Mouse (Mus musculus): Measurements from ENCODE around the gene Cpeb4. TPM values are rescaled to one million over a fixed set of nuclear protein-coding genes. Genes with fewer than 3 reads are reported as not detected.
"Not testable (repeated sequence)": the region's sequence is repeated elsewhere in the genome, so short reads cannot be mapped to it uniquely, and the experiment has no call there.

The Cpeb4 gene
- total RNA-seq, 2 experiments from 2014 or later, result 86.7 to 102 TPM

GRCm38 (mm10) chr11:31845111-31845510 lies 26.9 kb upstream of the Cpeb4 start:
- DNase-seq, result not testable (repeated sequence)

DNA sequence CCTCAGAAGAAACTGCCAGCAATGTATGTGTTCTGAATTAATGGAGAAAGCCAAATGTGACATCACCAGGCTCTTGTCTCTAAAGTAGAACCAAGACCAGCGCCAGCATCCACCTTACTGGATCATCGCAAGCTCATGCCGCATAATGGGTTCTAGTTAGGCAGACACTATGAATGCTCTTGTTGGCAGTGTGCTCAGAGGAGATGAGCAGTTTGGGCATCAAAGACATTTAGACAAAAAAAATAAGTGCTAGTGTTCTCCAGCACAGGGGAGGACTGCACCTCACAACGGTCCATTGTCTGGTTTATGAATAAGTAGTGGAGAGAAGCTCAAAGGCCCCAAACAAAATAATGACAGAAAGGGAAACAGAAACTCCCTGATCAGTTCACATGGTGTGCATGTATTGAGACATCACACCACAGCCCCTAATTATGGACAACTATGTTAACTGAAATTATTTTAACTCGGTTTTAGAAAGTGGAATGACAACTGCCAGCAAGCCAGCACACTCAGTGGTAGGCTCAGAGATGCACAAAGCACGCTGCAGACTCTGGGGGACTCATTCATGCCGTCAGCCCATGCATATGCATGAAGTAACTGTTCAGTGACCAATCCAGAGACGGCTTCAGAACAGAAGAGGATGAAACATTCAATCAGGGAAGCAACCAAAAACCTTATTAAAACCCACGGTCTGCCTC lies 25.1 kb upstream of the Cpeb4 start:
- no peak for DNase-seq
- intact Hi-C loops (cut with DNase I), result no loop called here

More at GRCm38 (mm10) chr11:31845111-31845510, 26.9 kb upstream of the Cpeb4 start:
- intact Hi-C loops (cut with DNase I), result not testable (repeated sequence)

GRCm38 (mm10) chr11:31847469-31847805 lies 24.6 kb upstream of the Cpeb4 start:
- DNase-seq, result no peak
- intact Hi-C loops (cut with DNase I), result no loop called here

- intact Hi-C loops (cut with DNase I), result no loop called here
- no peak for DNase-seq
These were observed 23.3 kb upstream of the Cpeb4 start for GRCm38 (mm10) chr11:31848725-31849124.

DNA sequence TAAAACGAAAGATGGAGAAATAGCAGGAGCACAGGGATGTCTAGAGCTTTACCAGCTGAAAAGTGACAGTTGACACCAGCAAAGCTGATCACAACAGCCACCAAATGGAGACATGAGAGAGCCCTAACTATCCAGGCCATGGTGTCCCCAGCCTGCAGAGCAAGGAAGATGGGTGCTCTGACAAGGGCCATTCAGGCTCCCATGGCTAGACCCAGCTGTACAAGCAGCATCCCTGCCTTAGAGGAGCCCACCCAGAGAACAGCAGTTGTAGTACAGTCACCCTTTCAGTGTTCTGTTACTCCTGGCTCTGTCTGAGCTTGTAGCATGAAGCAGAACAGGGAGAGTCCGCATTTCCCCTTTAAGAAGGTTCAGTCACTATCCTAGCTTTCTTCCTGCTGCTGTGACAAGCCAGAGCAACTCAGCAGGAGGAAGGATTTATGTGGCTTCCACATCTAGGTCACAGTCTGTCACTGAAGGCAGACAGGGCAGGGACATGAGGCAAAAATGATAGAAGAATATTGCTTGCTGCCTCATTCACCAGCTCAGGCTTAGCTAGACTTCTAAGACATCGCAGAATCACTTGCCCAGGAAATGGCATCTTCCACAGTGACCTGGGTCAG lies 21.7 kb upstream of the Cpeb4 start:
- no peak for DNase-seq
- intact Hi-C loops (cut with DNase I), result loop anchor here (5.0 kb wide), 1 partner anchor 173 kb away; no protein-coding TSS in a partner anchor

DNA sequence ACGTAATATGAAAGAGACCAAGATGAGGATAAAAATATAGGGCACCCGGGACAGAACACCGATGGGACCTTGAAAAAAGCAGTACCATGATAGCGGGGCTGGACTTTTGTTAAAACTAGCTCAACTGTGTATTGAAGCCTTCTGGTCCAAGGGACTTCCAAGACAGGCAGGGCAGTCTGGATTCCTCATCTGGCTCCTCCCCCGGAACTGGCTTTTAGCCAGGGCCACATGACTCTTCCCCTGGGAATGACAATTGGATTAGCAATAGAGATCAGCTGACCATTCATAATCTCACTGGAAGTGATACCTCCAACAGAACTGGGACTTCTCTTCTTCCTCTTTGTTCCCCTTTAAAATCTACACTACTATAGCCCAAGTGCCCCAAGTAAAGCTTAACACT lies 21.0 kb upstream of the Cpeb4 start:
- intact Hi-C loops (cut with DNase I), result loop anchor here (5.0 kb wide), 1 partner anchor 174 kb away; no protein-coding TSS in a partner anchor
- DNase-seq, result peak; percentile 74 to 77

- intact Hi-C loops (cut with DNase I), result loop anchor here (5.0 kb wide), 1 partner anchor 175 kb away; no protein-coding TSS in a partner anchor
- DNase-seq, result no peak
These were observed 20.1 kb upstream of the Cpeb4 start for GRCm38 (mm10) chr11:31851702-31852560.

- intact Hi-C loops (cut with DNase I), result loop anchor here (5.0 kb wide), 1 partner anchor 178 kb away; no protein-coding TSS in a partner anchor
- no peak for DNase-seq
These were observed 17.1 kb upstream of the Cpeb4 start for GRCm38 (mm10) chr11:31854955-31855354.

GRCm38 (mm10) chr11:31857479-31857878 lies 14.5 kb upstream of the Cpeb4 start:
- DNase-seq, result no peak
- intact Hi-C loops (cut with DNase I), result no loop called here

DNA sequence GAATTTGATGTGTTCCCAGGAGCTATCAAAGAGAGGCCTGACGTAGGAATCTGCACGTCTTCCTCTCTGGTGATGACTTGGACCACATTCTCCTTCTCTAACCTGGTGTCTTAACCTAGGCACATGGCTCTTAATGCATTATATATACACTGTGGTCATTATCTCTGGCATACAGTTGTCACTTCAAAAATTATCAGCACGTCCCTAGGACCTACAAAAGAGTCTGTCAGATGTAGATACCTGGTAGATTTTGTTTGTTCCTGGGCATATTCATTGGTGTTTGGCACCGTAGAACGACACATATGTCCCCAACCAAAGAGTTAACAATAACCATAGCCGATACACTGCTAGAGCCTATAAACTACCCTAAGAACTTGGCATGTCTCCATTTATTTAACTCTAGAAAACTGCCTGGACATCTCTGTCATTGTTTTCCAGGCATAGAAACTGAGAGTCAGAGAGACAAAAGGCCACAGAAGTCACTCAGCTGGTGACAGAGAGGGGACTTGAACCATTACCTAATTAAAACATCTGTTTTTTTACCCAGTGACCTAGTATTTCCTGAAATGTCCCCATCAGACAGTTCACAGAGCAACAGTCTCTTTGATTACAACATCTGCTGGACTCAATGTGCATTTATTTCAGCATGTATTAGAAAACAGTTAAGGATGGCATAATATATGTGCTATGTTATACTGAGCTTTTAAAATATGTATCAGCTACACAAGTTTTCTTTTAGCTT lies 10.7 kb upstream of the Cpeb4 start:
- DNase-seq, result no peak
- intact Hi-C loops (cut with DNase I), result no loop called here

- no peak for DNase-seq
- intact Hi-C loops (cut with DNase I), result no loop called here
These were observed 4.0 kb upstream of the Cpeb4 start for GRCm38 (mm10) chr11:31867976-31868375.

GRCm38 (mm10) chr11:31870285-31871010 lies 1.6 kb upstream of the Cpeb4 start:
- DNase-seq, result peak; percentile 97
- intact Hi-C loops (cut with DNase I), result loop anchor here (1.0 to 5.0 kb wide), 4 partner anchors 30 to 194 kb away; no protein-coding TSS in a partner anchor

GRCm38 (mm10) chr11:31871135-31871541 lies 873 bp upstream of the Cpeb4 start:
- peak; percentile 51 to 67 for DNase-seq

DNA sequence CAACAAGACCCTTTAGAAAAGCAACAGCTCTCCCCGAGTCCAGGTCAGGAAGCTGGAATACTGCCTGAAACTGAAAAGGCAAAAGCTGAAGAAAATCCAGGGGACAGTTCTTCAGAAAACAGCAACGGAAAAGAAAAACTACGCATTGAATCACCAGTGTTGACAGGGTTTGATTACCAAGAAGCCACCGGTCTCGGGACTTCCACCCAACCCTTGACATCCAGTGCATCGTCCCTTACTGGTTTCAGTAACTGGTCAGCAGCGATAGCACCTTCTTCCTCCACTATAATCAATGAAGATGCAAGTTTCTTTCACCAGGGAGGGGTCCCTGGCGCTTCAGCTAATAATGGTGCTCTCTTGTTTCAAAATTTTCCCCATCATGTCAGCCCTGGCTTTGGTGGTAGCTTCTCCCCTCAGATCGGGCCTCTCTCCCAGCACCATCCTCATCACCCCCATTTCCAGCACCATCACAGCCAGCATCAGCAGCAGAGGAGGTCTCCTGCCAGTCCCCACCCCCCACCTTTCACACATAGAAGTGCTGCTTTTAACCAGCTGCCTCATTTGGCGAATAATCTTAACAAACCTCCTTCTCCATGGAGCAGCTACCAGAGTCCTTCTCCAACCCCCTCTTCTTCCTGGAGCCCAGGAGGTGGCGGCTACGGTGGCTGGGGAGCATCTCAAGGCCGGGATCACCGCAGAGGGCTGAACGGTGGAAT lies 693 bp downstream of the Cpeb4 start:
- intact Hi-C loops (cut with DNase I), result loop anchor here (2.0 to 5.0 kb wide), 2 partner anchors 76 to 160 kb away; no protein-coding TSS in a partner anchor
- DNase-seq, result peak in 1 of 2 experiments; percentile 51

More at GRCm38 (mm10) chr11:31871135-31871541, 873 bp upstream of the Cpeb4 start:
- intact Hi-C loops (cut with DNase I), result loop anchor here (2.0 to 5.0 kb wide), 3 partner anchors 30 to 194 kb away; no protein-coding TSS in a partner anchor

- DNase-seq, result no peak
- intact Hi-C loops (cut with DNase I), result loop anchor here (2.0 to 5.0 kb wide), 2 partner anchors 17 to 162 kb away; no protein-coding TSS in a partner anchor
These were observed 2.1 kb downstream of the Cpeb4 start for GRCm38 (mm10) chr11:31874071-31874470.

- DNase-seq, result no peak
- intact Hi-C loops (cut with DNase I), result no loop called here
These were observed 11.7 kb downstream of the Cpeb4 start for GRCm38 (mm10) chr11:31883671-31884070.

GRCm38 (mm10) chr11:31885765-31886164 lies 13.8 kb downstream of the Cpeb4 start:
- intact Hi-C loops (cut with DNase I), result no loop called here
- DNase-seq, result no peak

GRCm38 (mm10) chr11:31888229-31888628 lies 16.2 kb downstream of the Cpeb4 start:
- DNase-seq, result no peak

GRCm38 (mm10) chr11:31892152-31892551 lies 20.1 kb downstream of the Cpeb4 start:
- DNase-seq, result no peak
- intact Hi-C loops (cut with DNase I), result no loop called here

More at GRCm38 (mm10) chr11:31888229-31888628, 16.2 kb downstream of the Cpeb4 start:
- intact Hi-C loops (cut with DNase I), result no loop called here

Measured in heart, postnatal 36 days (tissue).